Mouse (Mus musculus) MEL (cell line): ENCODE measurements at regions not wholly inside any gene's neighbourhood (a gene's known extent, or its start where the extent isn't known, plus 50 kb on each side); places are given as distances from the start of the nearest gene placed in this dataset.

Experiments
- DNase-seq: peaks from one replicate; pipeline ENCODE4 v3.0.0; 2011; ENCODE audit warnings: low read depth, low spot score
- H3K27ac ChIP-seq: 2 replicates; pipeline ENCODE4 v1.5.1; 2012; ENCODE audit warnings: low read depth, mild to moderate bottlenecking, control low read depth, low read length, moderate library complexity; ENCODE audit not compliant: control insufficient read depth
- H3K27me3 ChIP-seq, 2 experiments: fragments of 150-350 bp in 1 of 2; sonication (generic) in 1 of 2; 2 replicates each; pipeline ENCODE4 v1.6.1; 2012; ENCODE audit warnings: low read length in 2 of 2, mild to moderate bottlenecking in 2 of 2, improper control_type of control experiment in 1 of 2, moderate library complexity in 1 of 2; ENCODE audit not compliant: insufficient read depth in 2 of 2, control insufficient read depth in 1 of 2
- H3K36me3 ChIP-seq, 2 experiments: 2 replicates each; pipeline ENCODE4 v1.6.1; 2012 to 2014; ENCODE audit warnings: low read length in 2 of 2, improper control_type of control experiment in 1 of 2, inconsistent platforms in 1 of 2, mild to moderate bottlenecking in 1 of 2; ENCODE audit not compliant: insufficient read depth in 2 of 2, control insufficient read depth in 1 of 2
- H3K4me1 ChIP-seq, 2 experiments: fragments of 150-350 bp in 1 of 2; sonication (generic) in 1 of 2; 2 replicates each; pipeline ENCODE4 v1.6.1; 2012; ENCODE audit warnings: low read length in 2 of 2, improper control_type of control experiment in 1 of 2, mild to moderate bottlenecking in 1 of 2; ENCODE audit not compliant: insufficient read depth in 2 of 2, control insufficient read depth in 1 of 2
- H3K4me3 ChIP-seq, 2 experiments: fragments of 150-350 bp in 1 of 2; sonication (generic) in 1 of 2; 2 replicates each; pipeline ENCODE4 v1.5.1; 2012; ENCODE audit warnings: low read depth in 2 of 2, low read length in 2 of 2, mild to moderate bottlenecking in 2 of 2, moderate library complexity in 2 of 2, control low read depth in 1 of 2, improper control_type of control experiment in 1 of 2; ENCODE audit not compliant: control insufficient read depth in 1 of 2, insufficient read depth in 1 of 2
- H3K79me2 ChIP-seq: 2 replicates; pipeline ENCODE4 v1.6.1; 2012; ENCODE audit warnings: mild to moderate bottlenecking, low read length, moderate library complexity; ENCODE audit not compliant: control insufficient read depth, poor library complexity, insufficient read depth
- H3K9ac ChIP-seq: 2 replicates; pipeline ENCODE4 v1.6.1; 2012; ENCODE audit warnings: low read depth, mild to moderate bottlenecking, control low read depth, low read length, moderate library complexity; ENCODE audit not compliant: control insufficient read depth, poor library complexity, severe bottlenecking
- H3K9me3 ChIP-seq: fragments of 150-350 bp; sonication (generic); replicated peaks from 2 replicates; pipeline ENCODE4 v1.6.1; 2012; ENCODE audit warnings: mild to moderate bottlenecking, low read length, improper control_type of control experiment, moderate library complexity; ENCODE audit not compliant: insufficient read depth
- CHD1 ChIP-seq: IDR thresholded peaks from 2 replicates; pipeline ENCODE4 v1.6.1; 2012; ENCODE audit warnings: low read depth, mild to moderate bottlenecking, inconsistent platforms, low read length, improper control_type of control experiment
- CTCF ChIP-seq, 3 experiments: IDR thresholded peaks in 2 of 3; conservative IDR thresholded peaks in 1 of 3; 2 replicates each; pipeline ENCODE4 v1.5.1; 2011 to 2012; ENCODE audit warnings: low read length in 3 of 3, low read depth in 2 of 3, mild to moderate bottlenecking in 2 of 3, improper control_type of control experiment in 1 of 3, inconsistent platforms in 1 of 3, mixed read lengths in 1 of 3, moderate library complexity in 1 of 3; ENCODE audit not compliant: control insufficient read depth in 1 of 3, insufficient read depth in 1 of 3, poor library complexity in 1 of 3, severe bottlenecking in 1 of 3
- HCFC1 ChIP-seq: IDR thresholded peaks from 2 replicates; pipeline ENCODE4 v1.6.1; 2012; ENCODE audit warnings: low read depth, mild to moderate bottlenecking, inconsistent platforms, low read length, improper control_type of control experiment, moderate library complexity
- KAT2A ChIP-seq: conservative IDR thresholded peaks from 2 replicates; pipeline ENCODE4 v1.6.1; 2012; ENCODE audit warnings: low read depth, low read length, improper control_type of control experiment, inconsistent platforms
- MAFK ChIP-seq: IDR thresholded peaks from 2 replicates; pipeline ENCODE4 v1.6.1; 2011; ENCODE audit warnings: low read depth, mild to moderate bottlenecking, low read length, improper control_type of control experiment, borderline replicate concordance
- MEF2A ChIP-seq: IDR thresholded peaks from 2 replicates; pipeline ENCODE4 v1.6.1; 2014; ENCODE audit warnings: low read depth, mild to moderate bottlenecking, inconsistent platforms, low read length, improper control_type of control experiment; ENCODE audit not compliant: poor library complexity, insufficient replicate concordance, severe bottlenecking; ENCODE audit errors: extremely low read depth
- MYB ChIP-seq: IDR thresholded peaks from 2 replicates; pipeline ENCODE4 v1.6.1; 2011; ENCODE audit warnings: mild to moderate bottlenecking, low read depth, low read length, improper control_type of control experiment
- MYC ChIP-seq: IDR thresholded peaks from 2 replicates; pipeline ENCODE4 v1.6.1; 2011; ENCODE audit warnings: low read depth, mild to moderate bottlenecking, low read length, improper control_type of control experiment, moderate library complexity
- NRF1 ChIP-seq: IDR thresholded peaks from 2 replicates; pipeline ENCODE4 v1.6.1; 2014; ENCODE audit warnings: low read depth, mild to moderate bottlenecking, inconsistent platforms, low read length, improper control_type of control experiment, moderate library complexity; ENCODE audit not compliant: poor library complexity, insufficient read depth, severe bottlenecking
- POLR2A ChIP-seq, 2 experiments: IDR thresholded peaks; 2 replicates each; pipeline ENCODE4 v1.6.1; 2011 to 2012; ENCODE audit warnings: low read length in 2 of 2, mild to moderate bottlenecking in 2 of 2, control low read depth in 1 of 2, improper control_type of control experiment in 1 of 2, low read depth in 1 of 2, moderate library complexity in 1 of 2; ENCODE audit not compliant: control insufficient read depth in 1 of 2, insufficient read depth in 1 of 2, poor library complexity in 1 of 2
- POLR2AphosphoS5 ChIP-seq: IDR thresholded peaks from 2 replicates; pipeline ENCODE4 v1.6.1; 2012; ENCODE audit warnings: low read depth, borderline replicate concordance, mild to moderate bottlenecking, inconsistent platforms, low read length, moderate library complexity, mixed read lengths
- SIN3A ChIP-seq: IDR thresholded peaks from 2 replicates; pipeline ENCODE4 v1.6.1; 2012; ENCODE audit warnings: low read length, improper control_type of control experiment, inconsistent platforms
- TAL1 ChIP-seq: IDR thresholded peaks from 2 replicates; pipeline ENCODE4 v1.6.1; 2012; ENCODE audit warnings: mild to moderate bottlenecking, inconsistent platforms, low read length, moderate library complexity, mixed read lengths
- TBP ChIP-seq: IDR thresholded peaks from 2 replicates; pipeline ENCODE4 v1.8.0; 2011; ENCODE audit warnings: low read depth, low read length, improper control_type of control experiment
- USF2 ChIP-seq, 2 experiments: IDR thresholded peaks; 2 replicates each; pipeline ENCODE4 v1.6.1; 2011 to 2012; ENCODE audit warnings: improper control_type of control experiment in 2 of 2, low read length in 2 of 2, borderline replicate concordance in 1 of 2, inconsistent platforms in 1 of 2, low read depth in 1 of 2, mild to moderate bottlenecking in 1 of 2; ENCODE audit not compliant: insufficient read depth in 1 of 2
- ZC3H11A ChIP-seq: IDR thresholded peaks from 2 replicates; pipeline ENCODE4 v1.6.1; 2012; ENCODE audit warnings: low read depth, mild to moderate bottlenecking, inconsistent platforms, low read length, improper control_type of control experiment
- ZMIZ1 ChIP-seq: IDR thresholded peaks from 2 replicates; pipeline ENCODE4 v1.6.1; 2012; ENCODE audit warnings: low read depth, mild to moderate bottlenecking, inconsistent platforms, low read length, improper control_type of control experiment, moderate library complexity
- ZNF384 ChIP-seq: IDR thresholded peaks from 2 replicates; pipeline ENCODE4 v1.6.1; 2012; ENCODE audit warnings: low read depth, mild to moderate bottlenecking, inconsistent platforms, low read length, improper control_type of control experiment

DNA sequence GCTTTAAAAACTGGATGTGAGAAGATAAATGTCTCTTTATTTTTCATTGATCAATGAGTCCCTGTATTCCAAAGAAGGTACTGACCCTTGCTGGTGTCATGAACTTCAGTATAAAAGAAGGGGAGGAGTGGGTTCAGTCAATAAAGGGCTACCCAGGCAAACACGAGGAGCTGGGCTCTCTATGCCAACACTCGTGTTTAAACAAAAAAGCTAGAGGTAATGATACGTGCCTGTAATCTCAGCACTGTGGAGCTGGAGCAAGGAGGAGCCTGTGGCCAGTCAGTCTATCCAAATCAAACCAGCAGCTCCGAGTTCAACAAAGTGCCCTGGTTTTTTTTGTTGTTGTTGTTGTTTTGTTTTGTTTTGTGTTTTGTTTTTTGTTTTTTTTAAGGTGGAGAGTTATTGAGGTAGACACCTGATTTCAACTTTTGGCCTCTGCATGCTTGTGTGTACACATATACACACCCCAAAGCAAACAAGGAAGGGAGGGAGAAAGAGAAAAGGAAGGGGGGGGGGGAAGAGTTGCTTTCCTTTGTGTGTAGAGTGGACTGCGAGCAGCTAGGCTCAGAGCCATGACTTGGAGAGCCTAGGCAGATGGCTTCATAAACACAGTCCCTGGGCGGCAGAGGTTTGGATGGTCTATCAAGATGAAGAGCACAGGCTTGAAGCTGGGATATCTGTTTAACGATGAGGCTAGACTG lies 174.2 kb upstream of the Cxcr4 start:
- TF ChIP-seq ZC3H11A: no peak
- no peak for TF ChIP-seq POLR2AphosphoS5
- TF ChIP-seq HCFC1: no peak
- Histone ChIP-seq H3K27me3 (no peaks in the 10 kb centered on the region), H3K9ac (no peak overlapping the region), H3K36me3 (no peaks in the 10 kb centered on the region), H3K9me3 (no peaks in the 10 kb centered on the region), H3K4me1 (no peaks in the 10 kb centered on the region), H3K4me3 (no peak overlapping the region), H3K27ac (no peak overlapping the region), H3K79me2 (no peaks in the 10 kb centered on the region)
- DNase-seq: no peak

DNA sequence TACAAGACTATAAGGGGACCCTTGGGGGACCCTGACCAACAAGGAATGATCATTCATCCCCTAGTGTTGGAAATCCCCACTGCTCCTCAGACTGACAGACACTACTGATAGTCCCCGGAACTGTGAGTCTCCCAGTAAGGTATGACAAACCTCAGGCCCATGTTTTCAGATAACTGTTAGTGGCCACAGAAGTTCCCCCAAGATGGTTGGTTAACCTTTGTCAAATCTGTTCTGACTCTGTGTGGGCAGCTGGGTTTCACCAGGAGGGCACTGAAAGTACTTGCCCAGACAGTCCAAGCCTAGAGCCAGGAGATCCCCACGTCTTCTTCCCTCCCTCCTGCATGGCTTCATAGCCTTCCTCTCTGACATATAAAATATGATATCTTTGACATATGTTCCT lies 173.5 kb upstream of the Cxcr4 start:
- no peak for TF ChIP-seq SIN3A
- TF ChIP-seq USF2 (IDR thresholded peaks at IDR 0.05; ENCODE audit: borderline replicate concordance in 1 of 2, insufficient read depth in 1 of 2, low read depth in 1 of 2, low read length in 2 of 2): no peak
- no peak for TF ChIP-seq ZC3H11A
- TF ChIP-seq MYB: no peak
- no peak for TF ChIP-seq ZMIZ1
- no peak for TF ChIP-seq NRF1
- no peak for TF ChIP-seq MEF2A
- no peak for TF ChIP-seq MAFK
- no peak for TF ChIP-seq CTCF (IDR thresholded peaks at IDR 0.05 in 2 of 3, conservative IDR thresholded peaks at IDR 0.05 in 1 of 3; ENCODE audit: control insufficient read depth in 1 of 3, insufficient read depth in 1 of 3, low read depth in 2 of 3, low read length in 3 of 3, poor library complexity in 1 of 3, severe bottlenecking in 1 of 3)
- TF ChIP-seq KAT2A: no peak
- TF ChIP-seq MYC: no peak
- TF ChIP-seq POLR2A (IDR thresholded peaks at IDR 0.05; ENCODE audit: control insufficient read depth in 1 of 2, insufficient read depth in 1 of 2, low read depth in 1 of 2, low read length in 2 of 2, poor library complexity in 1 of 2): no peak
- TF ChIP-seq ZNF384: no peak
- TF ChIP-seq CHD1: no peak
- no peak for TF ChIP-seq TBP
- no peak for TF ChIP-seq HCFC1
- TF ChIP-seq TAL1: no peak
- TF ChIP-seq, all 39 proteins: peak for 0
- Histone ChIP-seq H3K9ac (no peak overlapping the region), H3K36me3 (no peaks in the 10 kb centered on the region), H3K4me3 (no peak overlapping the region), H3K27me3 (no peaks in the 10 kb centered on the region), H3K4me1 (no peaks in the 10 kb centered on the region), H3K79me2 (no peaks in the 10 kb centered on the region), H3K9me3 (no peaks in the 10 kb centered on the region), H3K27ac (no peak overlapping the region)
- DNase-seq: no peak
